Mouse (Mus musculus): ENCODE measurements around the gene Folr2. TPM values are rescaled to one million over a fixed set of nuclear protein-coding genes. Genes with fewer than 3 reads are reported as not detected.
A peak's percentile ranks its signal among the peaks of the same experiment; 100 is the strongest.

The Folr2 gene
- polyA plus RNA-seq, 1 experiment, result 1.4 TPM

GRCm38 (mm10) chr7:101832372-101832771 is 24.6 kb downstream of the Folr2 start:
- H3K27me3 ChIP-seq (ENCODE audit: control insufficient read depth, insufficient read depth, low read length), result 0 out of 2 replicates have a peak, but pooled peaks cover 1% of the 10 kb centered on the region
- DNase-seq (ENCODE audit: low read depth in 1 of 2, low spot score in 2 of 2), result no peak
- no peak for TF ChIP-seq POLR2A (IDR thresholded peaks at IDR 0.05; ENCODE audit: low read depth, low read length)
- no peak for TF ChIP-seq CTCF (IDR thresholded peaks at IDR 0.05; ENCODE audit: extremely low read depth, insufficient read depth, insufficient read length, insufficient replicate concordance)
- H3K4me1 ChIP-seq (ENCODE audit: control insufficient read depth, insufficient read depth, insufficient read length), result no peaks in the 10 kb centered on the region
- H3K4me3 ChIP-seq (ENCODE audit: extremely low read depth, insufficient read depth, insufficient read length), result no peak overlapping the region
- H3K36me3 ChIP-seq (ENCODE audit: control insufficient read depth, insufficient read depth, low read length), result peaks cover 3% of the 10 kb centered on the region; the same call in 1 of the 2 replicates
- 88% methylated on average over 4 of the region's 4 CpGs for WGBS
- no peak overlapping the region for H3K27ac ChIP-seq (ENCODE audit: insufficient read depth, low read length)

- Histone ChIP-seq H3K4me3 (ENCODE audit: extremely low read depth, insufficient read depth, insufficient read length) (no peak overlapping the region), H3K27me3 (ENCODE audit: control insufficient read depth, insufficient read depth, low read length) (no peaks in the 10 kb centered on the region), H3K4me1 (ENCODE audit: control insufficient read depth, insufficient read depth, insufficient read length) (no peaks in the 10 kb centered on the region), H3K27ac (ENCODE audit: insufficient read depth, low read length) (no peak overlapping the region), H3K36me3 (ENCODE audit: control insufficient read depth, insufficient read depth, low read length) (peaks cover 5% of the 10 kb centered on the region)
- no peak for TF ChIP-seq POLR2A (IDR thresholded peaks at IDR 0.05; ENCODE audit: low read depth, low read length)
- TF ChIP-seq CTCF (IDR thresholded peaks at IDR 0.05; ENCODE audit: extremely low read depth, insufficient read depth, insufficient read length, insufficient replicate concordance), result no peak
- DNase-seq (ENCODE audit: low read depth in 1 of 2, low spot score in 2 of 2), result no peak
- WGBS, result 94% methylated on average over 8 of the region's 8 CpGs
Measured at GRCm38 (mm10) chr7:101831437-101831836, 25.6 kb downstream of the Folr2 start.

- no peak for DNase-seq (ENCODE audit: low read depth in 1 of 2, low spot score in 2 of 2)
- no peaks in the 10 kb centered on the region for H3K27me3 ChIP-seq (ENCODE audit: control insufficient read depth, insufficient read depth, low read length)
- no peaks in the 10 kb centered on the region for H3K4me1 ChIP-seq (ENCODE audit: control insufficient read depth, insufficient read depth, insufficient read length)
- TF ChIP-seq POLR2A (IDR thresholded peaks at IDR 0.05; ENCODE audit: low read depth, low read length) (no peak), CTCF (IDR thresholded peaks at IDR 0.05; ENCODE audit: extremely low read depth, insufficient read depth, insufficient read length, insufficient replicate concordance) (no peak)
- H3K4me3 ChIP-seq (ENCODE audit: extremely low read depth, insufficient read depth, insufficient read length), result no peak overlapping the region
- WGBS, result 76% methylated on average over 3 of the region's 3 CpGs
- H3K27ac ChIP-seq (ENCODE audit: insufficient read depth, low read length), result no peak overlapping the region
- peaks cover 9% of the 10 kb centered on the region for H3K36me3 ChIP-seq (ENCODE audit: control insufficient read depth, insufficient read depth, low read length)
Measured at GRCm38 (mm10) chr7:101830373-101830772, 26.6 kb downstream of the Folr2 start.

GRCm38 (mm10) chr7:101823758-101824630 is 33.0 kb downstream of the Folr2 start:
- Histone ChIP-seq H3K36me3 (ENCODE audit: control insufficient read depth, insufficient read depth, low read length) (peaks cover 12% of the 10 kb centered on the region), H3K27me3 (ENCODE audit: control insufficient read depth, insufficient read depth, low read length) (peaks cover 19% of the 10 kb centered on the region), H3K27ac (ENCODE audit: insufficient read depth, low read length) (no peak overlapping the region), H3K4me3 (ENCODE audit: extremely low read depth, insufficient read depth, insufficient read length) (no peak overlapping the region), H3K4me1 (ENCODE audit: control insufficient read depth, insufficient read depth, insufficient read length) (peaks cover 15% of the 10 kb centered on the region)
- WGBS, result 91% methylated on average over 18 of the region's 18 CpGs
- TF ChIP-seq CTCF (IDR thresholded peaks at IDR 0.05; ENCODE audit: extremely low read depth, insufficient read depth, insufficient read length, insufficient replicate concordance) (no peak), POLR2A (IDR thresholded peaks at IDR 0.05; ENCODE audit: low read depth, low read length) (no peak)
- DNase-seq (ENCODE audit: low read depth in 1 of 2, low spot score in 2 of 2), result no peak

- DNase-seq (ENCODE audit: low read depth in 1 of 2, low spot score in 2 of 2), result no peak
- WGBS, result 80% methylated on average over 32 of the region's 32 CpGs
- TF ChIP-seq POLR2A (IDR thresholded peaks at IDR 0.05; ENCODE audit: low read depth, low read length), result no peak
- TF ChIP-seq CTCF (IDR thresholded peaks at IDR 0.05; ENCODE audit: extremely low read depth, insufficient read depth, insufficient read length, insufficient replicate concordance), result no peak
- Histone ChIP-seq H3K36me3 (ENCODE audit: control insufficient read depth, insufficient read depth, low read length) (peaks cover 12% of the 10 kb centered on the region), H3K4me3 (ENCODE audit: extremely low read depth, insufficient read depth, insufficient read length) (no peak overlapping the region), H3K4me1 (ENCODE audit: control insufficient read depth, insufficient read depth, insufficient read length) (peaks cover 15% of the 10 kb centered on the region), H3K27ac (ENCODE audit: insufficient read depth, low read length) (no peak overlapping the region), H3K27me3 (ENCODE audit: control insufficient read depth, insufficient read depth, low read length) (peaks cover 25% of the 10 kb centered on the region)
Measured at GRCm38 (mm10) chr7:101822836-101823757, 33.9 kb downstream of the Folr2 start.

- 3% methylated on average over 71 of the region's 71 CpGs for WGBS
- Histone ChIP-seq H3K27me3 (ENCODE audit: control insufficient read depth, insufficient read depth, low read length) (peaks cover 29% of the 10 kb centered on the region), H3K27ac (ENCODE audit: insufficient read depth, low read length) (no peak overlapping the region), H3K36me3 (ENCODE audit: control insufficient read depth, insufficient read depth, low read length) (peaks cover 7% of the 10 kb centered on the region), H3K4me3 (ENCODE audit: extremely low read depth, insufficient read depth, insufficient read length) (peak overlapping the region; percentile 49), H3K4me1 (ENCODE audit: control insufficient read depth, insufficient read depth, insufficient read length) (peaks cover 15% of the 10 kb centered on the region)
- TF ChIP-seq CTCF (IDR thresholded peaks at IDR 0.05; ENCODE audit: extremely low read depth, insufficient read depth, insufficient read length, insufficient replicate concordance) (no peak), POLR2A (IDR thresholded peaks at IDR 0.05; ENCODE audit: low read depth, low read length) (no peak)
- DNase-seq (ENCODE audit: low read depth in 1 of 2, low spot score in 2 of 2), result no peak
Measured at GRCm38 (mm10) chr7:101821571-101822501, 35.2 kb downstream of the Folr2 start.

Measured in spleen, adult 2 months (tissue).